Mouse (Mus musculus) embryonic facial prominence, embryonic 12.5 days (tissue): Measurements from ENCODE around the gene Nab2. TPM values are rescaled to one million over a fixed set of nuclear protein-coding genes. Genes with fewer than 3 reads are reported as not detected.
A peak's percentile ranks its signal among the peaks of the same experiment; 100 is the strongest.
"Not testable (repeated sequence)": the region's sequence is repeated elsewhere in the genome, so short reads cannot be mapped to it uniquely, and the experiment has no call there.

ENCODE experiments used
- ATAC-seq: fragments of 200-750 bp; cut with Nextera tagmentation; 2 replicates; pipeline ENCODE4 v1.8.0; 2017; ENCODE audit not compliant: insufficient number of reproducible peaks, insufficient read depth, low FRiP score, low TSS enrichment
- H3K27ac ChIP-seq: fragments of 300-500 bp; sonication (generic); 2 replicates; pipeline ENCODE4 v1.5.1; 2016; ENCODE audit warnings: mild to moderate bottlenecking
- H3K27me3 ChIP-seq: fragments of 300-500 bp; sonication (generic); 2 replicates; pipeline ENCODE4 v1.6.1; 2016; ENCODE audit warnings: mild to moderate bottlenecking, moderate library complexity
- H3K36me3 ChIP-seq: fragments of 300-500 bp; sonication (generic); 2 replicates; pipeline ENCODE4 v1.6.1; 2016; ENCODE audit warnings: mild to moderate bottlenecking
- H3K4me1 ChIP-seq: fragments of 300-500 bp; sonication (generic); 2 replicates; pipeline ENCODE4 v1.6.1; 2016
- H3K4me2 ChIP-seq: fragments of 300-500 bp; sonication (generic); replicated peaks from 2 replicates; pipeline ENCODE4 v1.6.1; 2016; ENCODE audit warnings: mild to moderate bottlenecking, moderate library complexity
- H3K4me3 ChIP-seq: fragments of 300-500 bp; sonication (generic); 2 replicates; pipeline ENCODE4 v1.5.1; 2016; ENCODE audit warnings: mild to moderate bottlenecking
- H3K9ac ChIP-seq: fragments of 300-500 bp; sonication (generic); 2 replicates; pipeline ENCODE4 v1.6.1; 2016; ENCODE audit warnings: mild to moderate bottlenecking, moderate library complexity
- H3K9me3 ChIP-seq: fragments of 300-500 bp; sonication (generic); 2 replicates; pipeline ENCODE4 v1.6.1; 2016; ENCODE audit warnings: mild to moderate bottlenecking, moderate library complexity
- WGBS: fragments of 180-500 bp; shearing (Covaris S2); methylation state at CpG from one replicate; pipeline ENCODE4 v1.1.7; 2016; 5-methylcytosine and 5-hydroxymethylcytosine counted together
- polyA plus RNA-seq: library from polyadenylated mRNA; unstranded; fragments of >200 nt; fragmentation: Nextera tagmentation; extraction: Ambion mirVana; gene quantifications from 2 replicates; pipeline ENCODE4 v1.2.1, GENCODE M21; 2016

The Nab2 gene
- polyA plus RNA-seq, 1 experiment from 2014 or later = 18.8 TPM

DNA sequence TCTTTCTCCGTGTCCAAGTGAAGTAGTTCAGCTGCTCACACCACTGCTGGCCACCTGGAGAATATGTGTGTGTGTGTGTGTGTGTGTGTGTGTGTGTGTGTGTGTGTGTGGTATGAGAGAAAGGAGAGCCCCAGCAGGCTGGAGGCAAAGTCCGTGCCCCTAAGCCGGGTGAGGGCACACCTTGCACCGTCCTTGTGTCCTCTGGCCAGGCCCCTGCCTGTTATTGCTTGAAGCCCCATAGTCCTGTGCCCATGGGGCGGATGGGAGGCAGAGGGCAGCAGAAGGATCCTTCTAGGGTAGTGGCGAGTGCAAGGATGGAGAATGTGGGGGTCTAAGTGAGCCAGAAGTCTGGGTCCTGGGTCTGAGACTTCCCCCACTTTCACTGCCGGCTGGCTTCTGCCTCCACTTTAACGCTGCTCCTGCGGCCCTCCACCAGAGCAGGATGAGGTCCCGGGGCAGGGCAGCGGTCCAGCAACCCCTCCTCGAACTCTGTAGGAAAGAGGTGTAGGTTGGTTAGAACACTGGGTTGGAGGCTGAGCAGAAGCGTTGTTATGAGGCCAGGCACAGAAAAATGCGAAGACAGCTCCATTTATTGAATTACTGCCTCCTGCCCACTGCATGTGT is 7.0 kb downstream of the Nab2 start:
- H3K9ac ChIP-seq = peak overlapping the region; percentile 37
- no peaks in the 10 kb centered on the region for H3K9me3 ChIP-seq
- peaks cover 34% of the 10 kb centered on the region for H3K36me3 ChIP-seq
- no peak for ATAC-seq
- no peaks in the 10 kb centered on the region for H3K27me3 ChIP-seq
- peak overlapping the region; percentile 15; the same call in 1 of the 2 replicates for H3K4me3 ChIP-seq
- peaks cover 56% of the 10 kb centered on the region for H3K4me1 ChIP-seq
- 23% methylated on average over 14 of the region's 14 CpGs for WGBS
- H3K4me2 ChIP-seq = peak overlapping the region; percentile 42
- peak overlapping the region; percentile 85 for H3K27ac ChIP-seq

GRCm38 (mm10) chr10:127659551-127659950 is 8.8 kb downstream of the Nab2 start:
- Histone ChIP-seq H3K27me3 (no peaks in the 10 kb centered on the region), H3K36me3 (peaks cover 33% of the 10 kb centered on the region), H3K9ac (no peak overlapping the region), H3K4me2 (no peak overlapping the region), H3K4me3 (no peak overlapping the region), H3K9me3 (no peaks in the 10 kb centered on the region), H3K4me1 (peaks cover 44% of the 10 kb centered on the region), H3K27ac (no peak overlapping the region)
- no peak for ATAC-seq
- 60% methylated on average over 1 of the region's 1 CpGs for WGBS

DNA sequence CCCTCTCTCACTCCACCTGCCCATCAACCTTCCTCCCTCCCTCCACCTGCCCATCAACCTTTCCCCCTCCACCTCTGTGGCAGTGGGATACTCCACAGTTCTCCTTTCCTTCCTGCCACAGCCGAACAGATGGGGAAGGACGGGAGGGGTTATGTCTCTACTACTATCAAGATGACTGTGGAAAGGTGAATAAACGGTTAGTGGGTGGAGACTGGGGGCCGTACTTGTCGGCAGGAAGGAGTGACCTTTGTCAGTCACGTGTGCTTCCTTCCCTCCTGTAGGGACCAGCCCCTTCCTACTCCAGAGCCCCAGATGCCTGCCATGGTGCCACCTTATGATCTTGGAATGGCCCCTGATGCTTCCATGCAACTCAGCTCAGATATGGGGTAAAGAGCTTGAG is 10.3 kb downstream of the Nab2 start:
- Histone ChIP-seq H3K36me3 (peaks cover 23% of the 10 kb centered on the region), H3K4me3 (no peak overlapping the region), H3K9ac (no peak overlapping the region), H3K4me1 (peaks cover 30% of the 10 kb centered on the region), H3K4me2 (no peak overlapping the region), H3K9me3 (no peaks in the 10 kb centered on the region), H3K27ac (no peak overlapping the region), H3K27me3 (no peaks in the 10 kb centered on the region)
- ATAC-seq = no peak
- WGBS = 15% methylated on average over 6 of the region's 6 CpGs

GRCm38 (mm10) chr10:127657617-127658016 is 10.8 kb downstream of the Nab2 start:
- 55% methylated on average over 6 of the region's 6 CpGs for WGBS
- ATAC-seq = not testable (repeated sequence)
- H3K4me1 ChIP-seq = peaks cover 30% of the 10 kb centered on the region

DNA sequence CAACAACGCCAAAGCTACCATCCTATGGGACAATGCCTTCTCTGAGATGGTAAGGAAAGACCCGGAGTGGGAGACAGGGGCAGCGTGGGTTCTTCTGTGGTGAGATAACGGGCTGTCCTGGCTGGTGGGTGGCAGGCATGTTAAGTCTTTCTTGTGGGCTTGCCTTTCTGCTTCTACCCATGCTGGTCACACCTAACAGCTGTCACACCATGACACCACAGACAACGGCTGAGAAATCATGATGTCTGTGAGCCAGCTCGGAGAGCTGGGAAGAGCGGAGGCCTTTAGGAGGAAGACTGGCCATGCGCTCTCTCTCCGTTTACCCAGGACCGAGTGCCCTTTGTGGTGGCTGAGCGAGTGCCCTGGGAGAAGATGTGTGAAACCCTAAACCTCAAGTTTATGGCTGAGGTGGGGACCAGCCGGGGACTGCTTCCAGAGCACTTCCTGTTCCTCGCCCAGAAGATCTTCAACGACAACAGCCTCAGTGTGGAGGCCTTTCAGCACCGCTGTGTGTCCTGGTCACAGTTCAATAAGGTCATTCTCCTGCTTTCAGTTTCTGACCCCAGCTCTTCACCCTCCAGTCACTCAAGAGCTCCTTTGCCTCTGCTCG is 13.3 kb downstream of the Nab2 start:
- Histone ChIP-seq H3K4me2 (no peak overlapping the region), H3K36me3 (peaks cover 13% of the 10 kb centered on the region; the same call in 1 of the 2 replicates), H3K27me3 (no peaks in the 10 kb centered on the region), H3K27ac (no peak overlapping the region), H3K9ac (no peak overlapping the region), H3K4me1 (peaks cover 13% of the 10 kb centered on the region; the same call in 1 of the 2 replicates), H3K4me3 (no peak overlapping the region), H3K9me3 (no peaks in the 10 kb centered on the region)
- ATAC-seq = no peak
- WGBS = 65% methylated on average over 16 of the region's 16 CpGs

More at GRCm38 (mm10) chr10:127657617-127658016, 10.8 kb downstream of the Nab2 start:
- not testable (repeated sequence) for H3K4me2 ChIP-seq, H3K9me3 ChIP-seq, H3K27me3 ChIP-seq, H3K9ac ChIP-seq, H3K4me3 ChIP-seq, H3K27ac ChIP-seq
- H3K36me3 ChIP-seq = peaks cover 19% of the 10 kb centered on the region

- no peak overlapping the region for H3K27ac ChIP-seq
- no peak for ATAC-seq
- H3K36me3 ChIP-seq = peaks cover 10% of the 10 kb centered on the region; the same call in 1 of the 2 replicates
- H3K9me3 ChIP-seq = no peaks in the 10 kb centered on the region
- peaks cover 8% of the 10 kb centered on the region; the same call in 1 of the 2 replicates for H3K4me1 ChIP-seq
- no peaks in the 10 kb centered on the region for H3K27me3 ChIP-seq
- 51% methylated on average over 21 of the region's 21 CpGs for WGBS
- H3K9ac ChIP-seq = no peak overlapping the region
- no peak overlapping the region; the same call in 1 of the 2 replicates for H3K4me2 ChIP-seq
- no peak overlapping the region for H3K4me3 ChIP-seq
Observed at GRCm38 (mm10) chr10:127652906-127653638, 15.3 kb downstream of the Nab2 start.

DNA sequence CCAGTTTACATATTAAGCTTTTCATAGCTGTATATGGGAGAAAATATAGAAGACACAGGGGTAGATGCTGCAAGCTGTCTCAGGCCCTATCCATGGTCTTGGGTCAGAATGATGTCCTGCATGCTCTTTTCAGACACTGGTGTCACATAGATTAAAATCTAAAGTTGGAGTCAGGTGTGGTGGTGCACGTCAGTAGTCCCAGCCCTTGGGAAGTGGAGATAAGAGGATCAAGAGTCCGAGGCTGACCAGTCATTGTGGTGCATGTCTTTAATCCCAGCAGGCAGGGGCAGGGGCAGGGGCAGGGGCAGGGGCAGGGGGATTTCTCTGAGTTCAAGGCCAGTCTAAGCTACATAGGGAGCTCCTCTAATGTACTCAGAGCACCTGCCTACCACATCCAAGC is 22.6 kb downstream of the Nab2 start:
- Histone ChIP-seq H3K4me1 (peaks cover 24% of the 10 kb centered on the region), H3K36me3 (no peaks in the 10 kb centered on the region), H3K27ac (no peak overlapping the region), H3K9ac (no peak overlapping the region), H3K4me2 (no peak overlapping the region), H3K4me3 (no peak overlapping the region), H3K9me3 (no peaks in the 10 kb centered on the region), H3K27me3 (no peaks in the 10 kb centered on the region; the same call in 1 of the 2 replicates)
- ATAC-seq = no peak
- 61% methylated on average over 2 of the region's 2 CpGs for WGBS

DNA sequence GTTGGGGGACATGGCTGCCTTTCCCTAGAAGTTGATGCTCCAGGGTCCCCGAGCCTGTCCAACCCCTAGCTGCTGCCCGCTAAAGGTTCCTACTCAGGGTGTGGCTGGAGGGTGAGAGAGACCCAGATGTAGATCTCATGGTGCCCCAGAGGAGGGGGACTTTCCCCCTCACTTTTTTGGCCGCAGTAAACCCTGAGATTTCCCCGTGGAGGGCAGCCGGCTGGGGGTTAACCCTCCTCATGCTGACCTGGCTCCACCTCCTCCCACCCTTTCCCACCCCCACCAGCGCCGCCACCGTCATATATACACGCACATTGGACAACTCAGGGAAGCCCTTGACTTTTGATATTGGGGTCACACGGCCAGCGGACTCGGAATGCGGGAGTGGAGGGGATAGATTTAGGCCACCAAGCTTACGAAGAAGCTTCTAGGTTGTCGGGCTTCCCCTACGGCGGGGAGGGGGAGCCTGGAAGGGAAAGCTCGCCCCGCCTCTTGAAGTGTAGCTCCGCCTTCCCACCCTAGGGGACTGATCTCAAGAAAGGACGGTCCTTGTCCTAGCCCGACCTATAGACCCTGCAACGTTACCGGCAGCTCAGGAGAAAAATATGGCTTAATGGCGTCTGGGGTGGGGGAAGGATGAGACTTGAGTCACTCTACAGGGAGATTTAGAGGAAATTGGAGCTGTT is 24.7 kb downstream of the Nab2 start:
- Histone ChIP-seq H3K4me2 (peak overlapping the region; percentile 67), H3K9me3 (no peaks in the 10 kb centered on the region), H3K4me3 (peak overlapping the region; percentile 42), H3K9ac (peak overlapping the region; percentile 53), H3K36me3 (no peaks in the 10 kb centered on the region), H3K27ac (peak overlapping the region; percentile 65), H3K27me3 (no peaks in the 10 kb centered on the region; the same call in 1 of the 2 replicates), H3K4me1 (peaks cover 24% of the 10 kb centered on the region)
- under 1% methylated on average over 25 of the region's 25 CpGs for WGBS
- no peak; the same call in 1 of the 2 replicates for ATAC-seq

GRCm38 (mm10) chr10:127642772-127643552 is 25.4 kb downstream of the Nab2 start, which contains the start of gene Stat6:
Gene Stat6, plus strand, starts transcription at chr10:127642986.
- H3K9me3 ChIP-seq = no peaks in the 10 kb centered on the region
- WGBS = 4% methylated on average over 37 of the region's 37 CpGs
- H3K9ac ChIP-seq = peak within 1 kb of the TSS; percentile 53
- H3K36me3 ChIP-seq = no peaks in the 10 kb centered on the region
- peak within 1 kb of the TSS; percentile 42 for H3K4me3 ChIP-seq
- no peaks in the 10 kb centered on the region; the same call in 1 of the 2 replicates for H3K27me3 ChIP-seq
- peak within 1 kb of the TSS; percentile 67 for H3K4me2 ChIP-seq
- peaks cover 24% of the 10 kb centered on the region for H3K4me1 ChIP-seq
- peak; percentile 24; the same call in 1 of the 2 replicates for ATAC-seq
- peak within 1 kb of the TSS; percentile 65 for H3K27ac ChIP-seq

DNA sequence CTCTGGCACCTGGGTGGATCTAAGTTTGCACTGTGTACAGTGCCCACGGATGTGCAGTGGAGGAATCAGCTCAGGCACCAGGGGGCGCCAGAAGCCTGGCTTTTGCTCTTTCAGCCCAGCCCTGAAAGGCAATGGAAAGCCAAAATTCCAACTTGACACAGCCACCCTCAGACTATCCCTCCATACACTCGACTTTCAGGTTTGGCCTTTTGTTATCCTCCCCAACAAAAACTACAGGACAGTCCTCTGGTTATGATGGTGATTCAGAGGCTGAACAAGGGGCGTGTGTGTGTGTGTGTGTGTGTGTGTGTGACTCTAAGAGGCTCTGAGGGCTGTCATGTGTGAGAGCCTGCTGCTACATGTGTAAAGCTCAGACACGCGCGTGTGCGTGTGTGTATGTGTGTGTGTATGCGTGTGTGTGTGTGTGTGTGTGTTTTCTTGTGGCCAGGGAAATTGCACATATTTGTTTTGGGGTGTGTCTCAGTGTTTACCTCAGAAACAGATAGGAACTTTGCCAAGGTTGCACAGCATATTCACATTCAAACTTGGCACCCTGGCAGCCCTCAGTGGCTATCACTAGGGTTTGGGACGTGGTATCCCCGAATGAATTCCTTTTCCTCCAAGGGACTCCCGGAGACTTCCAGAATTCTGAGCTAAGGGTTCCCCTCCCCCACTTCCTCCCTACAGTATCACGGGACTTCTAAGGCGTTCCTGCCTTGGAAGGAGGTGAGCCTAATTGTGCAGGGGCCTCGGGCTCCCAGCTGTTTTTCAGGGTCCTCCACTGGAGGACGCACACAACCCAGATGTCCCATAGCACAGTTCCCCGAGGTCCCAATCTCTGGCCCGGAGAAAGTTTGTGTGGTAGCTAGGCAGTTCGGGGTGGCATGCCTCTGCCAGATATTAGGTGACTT is 26.3 kb downstream of the Nab2 start:
- peak; percentile 83 for ATAC-seq
- 6% methylated on average over 19 of the region's 19 CpGs for WGBS
- Histone ChIP-seq H3K4me3 (peak overlapping the region; percentile 42), H3K4me1 (peaks cover 24% of the 10 kb centered on the region), H3K27me3 (no peaks in the 10 kb centered on the region; the same call in 1 of the 2 replicates), H3K36me3 (no peaks in the 10 kb centered on the region), H3K4me2 (peak overlapping the region; percentile 67), H3K9ac (peak overlapping the region; percentile 53), H3K9me3 (no peaks in the 10 kb centered on the region), H3K27ac (peak overlapping the region; percentile 65)
